Mouse (Mus musculus) stomach, postnatal 0 days (tissue): ENCODE data around the gene Speg.

ENCODE experiments used
- CTCF ChIP-seq: IDR thresholded peaks from 2 replicates; pipeline ENCODE4 v1.5.1; 2016; ENCODE audit warnings: antibody characterized with exemption, low read depth, mild to moderate bottlenecking, moderate library complexity
- EP300 ChIP-seq: optimal IDR thresholded peaks from 2 replicates; pipeline ENCODE3; 2016; ENCODE audit warnings: antibody characterized with exemption

DNA sequence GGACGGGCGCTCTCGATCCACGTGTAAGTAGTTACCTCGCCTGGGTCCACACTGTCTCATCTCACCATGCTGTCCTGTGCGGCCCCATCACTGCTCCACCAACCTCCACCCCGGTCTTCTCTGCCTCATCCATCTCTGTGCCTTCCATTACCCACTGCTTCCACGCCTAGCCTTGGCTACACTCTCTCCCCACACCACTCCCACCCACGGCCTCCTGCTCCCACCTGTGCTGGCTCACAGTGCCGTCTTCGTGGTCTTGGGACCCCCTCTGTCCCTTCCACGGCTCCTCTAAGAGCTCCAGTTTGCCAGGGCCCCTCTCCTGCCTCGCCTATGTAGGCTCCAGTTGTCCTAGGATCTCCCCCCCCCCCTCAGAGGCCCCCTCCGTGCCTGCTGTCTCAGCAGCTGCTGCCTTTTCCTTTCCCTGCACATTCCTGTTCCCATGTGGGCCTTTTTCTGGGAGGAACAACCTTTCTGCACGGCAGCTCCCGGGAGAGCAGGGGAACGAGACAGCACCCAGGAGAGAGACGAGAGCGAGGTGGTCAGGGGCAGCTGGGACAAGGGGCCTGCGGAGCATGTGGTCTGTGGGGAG, 10.1 kb downstream of the Speg start:
- TF ChIP-seq CTCF (no peak), EP300 (no peak)
